Mouse (Mus musculus) skeletal muscle tissue, adult 2 months (tissue): ENCODE results near the gene Xlr4c.
A peak's percentile ranks its signal among the peaks of the same experiment; 100 is the strongest.
"Not testable (repeated sequence)": the region's sequence is repeated elsewhere in the genome, so short reads cannot be mapped to it uniquely, and the experiment has no call there.

Source experiments
- DNase-seq: peaks from one replicate; pipeline ENCODE4 v3.0.0-alpha.2; 2012; ENCODE audit warnings: low read depth, low spot score

Xlr4c gene

GRCm38 (mm10) chrX:73242821-73243325 is at the start of gene Xlr4c:
Gene Xlr4c, minus strand, starts transcription at chrX:73243130.
- DNase-seq, result not testable (repeated sequence)

GRCm38 (mm10) chrX:73265270-73265669 is 22.3 kb upstream of the Xlr4c start, which contains the start of gene Xlr3c:
Gene Xlr3c, minus strand, starts transcription at chrX:73265390.
- DNase-seq, result not testable (repeated sequence)

- DNase-seq, result not testable (repeated sequence)
These were observed 19.5 kb upstream of the Xlr4c start for GRCm38 (mm10) chrX:73262428-73262827.

- DNase-seq, result no peak
These were observed 13.6 kb downstream of the Xlr4c start for GRCm38 (mm10) chrX:73229288-73229687.

- peak; percentile 30 for DNase-seq
These were observed 14.2 kb downstream of the Xlr4c start for GRCm38 (mm10) chrX:73228606-73229214.

- peak; percentile 64 for DNase-seq
These were observed 14.9 kb downstream of the Xlr4c start, which contains the start of gene F8a for GRCm38 (mm10) chrX:73227914-73228605. Gene F8a, plus strand, starts transcription at chrX:73228291.

GRCm38 (mm10) chrX:73225365-73225764 is 17.6 kb downstream of the Xlr4c start:
- no peak for DNase-seq

GRCm38 (mm10) chrX:73213819-73214564 is 28.9 kb downstream of the Xlr4c start, which contains the start of gene Xlr4b:
Gene Xlr4b, plus strand, starts transcription at chrX:73214333.
- DNase-seq, result not testable (repeated sequence)

- peak; percentile 3 for DNase-seq
These were observed 51.0 kb downstream of the Xlr4c start, which contains the start of gene Xlr3b for GRCm38 (mm10) chrX:73191934-73192333. Gene Xlr3b, plus strand, starts transcription at chrX:73192207.
